Mouse (Mus musculus) neural tube, embryonic 15.5 days (tissue): ENCODE data around the gene Zbtb38. TPM values are rescaled to one million over a fixed set of nuclear protein-coding genes. Genes with fewer than 3 reads are reported as not detected.

Source experiments
- ATAC-seq: fragments of 200-750 bp; cut with Nextera tagmentation; 2 replicates; pipeline ENCODE4 v1.8.0; 2017; ENCODE audit warnings: mild to moderate bottlenecking, moderate TSS enrichment, moderate library complexity; ENCODE audit not compliant: low FRiP score
- H3K27ac ChIP-seq: fragments of 300-500 bp; sonication (generic); replicated peaks from 2 replicates; pipeline ENCODE4 v1.5.1; 2015; ENCODE audit warnings: mild to moderate bottlenecking, inconsistent platforms
- H3K27me3 ChIP-seq: fragments of 300-500 bp; sonication (generic); replicated peaks from 2 replicates; pipeline ENCODE4 v1.6.1; 2015; ENCODE audit warnings: inconsistent platforms
- H3K36me3 ChIP-seq: fragments of 300-500 bp; sonication (generic); 2 replicates; pipeline ENCODE4 v1.6.1; 2015; ENCODE audit warnings: inconsistent platforms
- H3K4me1 ChIP-seq: fragments of 300-500 bp; sonication (generic); 2 replicates; pipeline ENCODE4 v1.6.1; 2015; ENCODE audit warnings: inconsistent platforms
- H3K4me2 ChIP-seq: fragments of 300-500 bp; sonication (generic); 2 replicates; pipeline ENCODE4 v1.6.1; 2015; ENCODE audit warnings: inconsistent platforms, mild to moderate bottlenecking, moderate library complexity
- H3K4me3 ChIP-seq: fragments of 300-500 bp; sonication (generic); replicated peaks from 2 replicates; pipeline ENCODE4 v1.5.1; 2015; ENCODE audit warnings: mild to moderate bottlenecking, inconsistent platforms
- H3K9ac ChIP-seq: fragments of 300-500 bp; sonication (generic); replicated peaks from 2 replicates; pipeline ENCODE4 v1.6.1; 2015; ENCODE audit warnings: mild to moderate bottlenecking, inconsistent platforms
- H3K9me3 ChIP-seq: fragments of 300-500 bp; sonication (generic); replicated peaks from 2 replicates; pipeline ENCODE4 v1.6.1; 2016; ENCODE audit warnings: inconsistent platforms
- WGBS: fragments of 180-500 bp; shearing (Covaris S2); methylation state at CpG from one replicate; pipeline ENCODE4 v1.1.7; 2015; ENCODE audit warnings: mixed read lengths; 5-methylcytosine and 5-hydroxymethylcytosine counted together
- polyA plus RNA-seq: library from polyadenylated mRNA; unstranded; fragments of >200 nt; fragmentation: Nextera tagmentation; extraction: Ambion mirVana; gene quantifications from 2 replicates; pipeline ENCODE4 v1.2.1, GENCODE M21; 2015

Zbtb38 gene
- polyA plus RNA-seq, 1 experiment from 2014 or later = 52.3 TPM

DNA sequence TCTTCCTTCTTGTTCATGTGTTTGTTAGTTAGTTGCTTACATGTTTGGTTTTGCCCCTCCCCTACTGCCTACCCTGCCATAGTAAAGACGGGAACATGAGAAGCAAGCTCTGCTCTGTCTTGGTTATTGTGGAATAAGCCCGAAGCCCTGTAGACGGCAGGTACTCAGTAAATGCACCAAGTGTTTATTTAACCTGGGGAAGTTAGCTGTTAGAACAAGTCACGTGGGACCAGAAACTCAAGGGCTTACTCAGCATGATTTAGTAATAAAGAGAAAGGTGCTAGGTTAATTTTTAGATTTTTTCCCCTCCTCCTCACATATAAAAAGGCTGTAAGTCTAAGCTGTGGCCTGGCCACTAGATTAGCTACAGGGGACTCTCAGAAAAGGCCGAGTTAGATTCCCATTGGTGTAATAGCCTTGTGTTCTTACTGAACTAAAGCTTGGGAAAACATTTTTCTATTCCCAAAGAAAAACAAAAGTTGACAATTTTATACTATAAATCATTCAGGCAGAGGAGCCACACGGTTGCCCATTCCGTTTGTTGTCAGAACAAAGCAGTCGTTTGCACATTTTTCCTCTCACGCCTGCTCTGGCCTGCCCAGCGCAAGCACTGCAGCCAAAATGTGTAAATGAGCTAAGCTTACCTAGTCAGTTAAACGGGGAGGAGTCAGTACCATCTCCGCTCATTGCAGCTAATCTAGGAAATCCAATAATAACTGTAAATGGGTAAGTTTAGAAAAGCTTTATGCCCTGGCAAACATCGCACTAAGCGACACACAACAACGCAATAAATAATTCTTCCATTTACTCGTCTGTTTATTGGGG, 24.1 kb downstream of the Zbtb38 start:
- Histone ChIP-seq H3K4me1 (peaks cover 41% of the 10 kb centered on the region), H3K4me2 (peak overlapping the region; percentile 60), H3K27me3 (no peaks in the 10 kb centered on the region), H3K36me3 (no peaks in the 10 kb centered on the region), H3K27ac (peak overlapping the region; percentile 97), H3K9me3 (no peaks in the 10 kb centered on the region), H3K4me3 (peak overlapping the region; percentile 48), H3K9ac (peak overlapping the region; percentile 45)
- WGBS = 37% methylated on average over 16 of the region's 16 CpGs
- no peak for ATAC-seq

DNA sequence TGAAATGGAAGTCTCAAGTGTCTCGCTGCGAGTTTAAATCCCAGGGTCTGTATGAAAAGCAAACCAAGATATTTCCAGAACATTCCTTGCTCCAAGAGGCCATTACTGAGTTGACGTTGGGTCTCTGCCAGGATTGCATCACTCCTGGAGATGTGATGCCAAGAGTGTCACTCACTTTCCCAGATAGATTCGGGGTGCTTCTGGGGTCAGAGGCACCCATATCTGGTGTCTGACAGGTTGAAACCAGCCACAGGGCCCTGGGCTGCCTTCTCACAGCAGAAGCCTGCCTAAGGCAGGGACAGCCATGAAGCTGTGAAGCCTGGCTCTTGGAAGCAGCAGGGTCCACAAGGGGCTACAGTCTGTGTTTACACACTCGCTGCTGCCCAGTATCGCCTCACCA, 24.9 kb downstream of the Zbtb38 start:
- H3K27me3 ChIP-seq = no peaks in the 10 kb centered on the region
- H3K4me1 ChIP-seq = peaks cover 41% of the 10 kb centered on the region
- H3K27ac ChIP-seq = peak overlapping the region; percentile 97
- H3K4me3 ChIP-seq = no peak overlapping the region
- 84% methylated on average over 6 of the region's 6 CpGs for WGBS
- no peak for ATAC-seq
- peak overlapping the region; percentile 60 for H3K4me2 ChIP-seq
- no peaks in the 10 kb centered on the region for H3K9me3 ChIP-seq
- no peak overlapping the region for H3K9ac ChIP-seq
- no peaks in the 10 kb centered on the region for H3K36me3 ChIP-seq

DNA sequence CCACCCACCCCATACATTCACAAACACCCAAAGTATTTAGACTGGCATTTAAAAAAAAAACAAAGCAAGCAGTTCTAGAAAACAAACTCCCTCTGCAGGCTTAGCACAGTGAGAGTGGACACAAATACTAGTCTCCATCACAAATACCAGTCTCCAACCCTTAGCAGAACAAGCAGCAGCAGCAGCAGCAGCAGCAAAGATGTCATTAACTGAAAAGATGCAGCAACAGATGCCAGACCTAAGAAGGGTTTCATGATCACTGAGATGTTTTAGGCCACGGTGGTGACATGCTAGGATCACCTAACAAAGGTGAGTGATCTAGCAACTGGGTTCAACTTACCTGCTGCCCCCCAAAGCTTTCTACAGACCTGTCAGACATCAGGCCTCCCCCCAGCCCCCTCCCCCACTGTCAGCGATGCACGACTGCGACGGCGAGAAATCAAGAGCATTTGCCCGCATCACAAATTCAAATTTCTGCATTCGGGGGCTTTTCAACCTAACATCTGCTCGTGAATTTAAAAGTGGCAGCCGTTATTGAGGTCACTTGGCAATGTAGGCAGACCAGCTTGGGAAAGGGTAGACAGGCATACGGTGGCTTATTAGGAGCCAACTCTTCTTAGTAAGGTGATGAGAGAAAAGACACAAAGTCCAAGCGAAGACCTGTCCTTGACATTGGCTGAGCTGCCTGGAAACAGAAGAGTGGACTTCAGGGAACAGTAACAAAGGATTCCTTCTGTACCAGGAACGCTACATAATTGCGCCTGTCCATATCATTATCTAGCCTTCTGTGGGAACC, 26.1 kb downstream of the Zbtb38 start:
- H3K9me3 ChIP-seq = no peaks in the 10 kb centered on the region
- peak overlapping the region; percentile 97 for H3K27ac ChIP-seq
- peaks cover 41% of the 10 kb centered on the region for H3K4me1 ChIP-seq
- peak overlapping the region; percentile 3; the same call in 1 of the 2 replicates for H3K4me3 ChIP-seq
- no peak for ATAC-seq
- H3K27me3 ChIP-seq = no peaks in the 10 kb centered on the region
- peak overlapping the region; percentile 60 for H3K4me2 ChIP-seq
- H3K36me3 ChIP-seq = no peaks in the 10 kb centered on the region
- H3K9ac ChIP-seq = no peak overlapping the region; the same call in 1 of the 2 replicates
- 37% methylated on average over 14 of the region's 14 CpGs for WGBS

GRCm38 (mm10) chr9:96725582-96726320, 26.9 kb downstream of the Zbtb38 start:
- Histone ChIP-seq H3K27ac (peak overlapping the region; percentile 97), H3K4me1 (peaks cover 46% of the 10 kb centered on the region), H3K9ac (peak overlapping the region; percentile 41; the same call in 1 of the 2 replicates), H3K4me3 (no peak overlapping the region), H3K4me2 (peak overlapping the region; percentile 60), H3K27me3 (no peaks in the 10 kb centered on the region), H3K9me3 (no peaks in the 10 kb centered on the region), H3K36me3 (no peaks in the 10 kb centered on the region)
- ATAC-seq = no peak
- WGBS = 15% methylated on average over 9 of the region's 9 CpGs

GRCm38 (mm10) chr9:96723650-96724049, 29.0 kb downstream of the Zbtb38 start:
- no peaks in the 10 kb centered on the region for H3K36me3 ChIP-seq
- no peaks in the 10 kb centered on the region for H3K9me3 ChIP-seq
- no peak overlapping the region for H3K4me3 ChIP-seq
- H3K9ac ChIP-seq = no peak overlapping the region
- H3K4me1 ChIP-seq = peaks cover 58% of the 10 kb centered on the region
- no peak overlapping the region for H3K4me2 ChIP-seq
- no peak for ATAC-seq
- WGBS = 98% methylated on average over 6 of the region's 6 CpGs
- H3K27me3 ChIP-seq = no peaks in the 10 kb centered on the region
- no peak overlapping the region for H3K27ac ChIP-seq

- Histone ChIP-seq H3K4me3 (no peak overlapping the region), H3K27ac (no peak overlapping the region), H3K36me3 (no peaks in the 10 kb centered on the region), H3K9me3 (no peaks in the 10 kb centered on the region), H3K4me1 (peaks cover 47% of the 10 kb centered on the region), H3K4me2 (no peak overlapping the region), H3K9ac (no peak overlapping the region), H3K27me3 (no peaks in the 10 kb centered on the region)
- 86% methylated on average over 8 of the region's 8 CpGs for WGBS
- no peak for ATAC-seq
Observed at GRCm38 (mm10) chr9:96721163-96721799, 31.4 kb downstream of the Zbtb38 start.

DNA sequence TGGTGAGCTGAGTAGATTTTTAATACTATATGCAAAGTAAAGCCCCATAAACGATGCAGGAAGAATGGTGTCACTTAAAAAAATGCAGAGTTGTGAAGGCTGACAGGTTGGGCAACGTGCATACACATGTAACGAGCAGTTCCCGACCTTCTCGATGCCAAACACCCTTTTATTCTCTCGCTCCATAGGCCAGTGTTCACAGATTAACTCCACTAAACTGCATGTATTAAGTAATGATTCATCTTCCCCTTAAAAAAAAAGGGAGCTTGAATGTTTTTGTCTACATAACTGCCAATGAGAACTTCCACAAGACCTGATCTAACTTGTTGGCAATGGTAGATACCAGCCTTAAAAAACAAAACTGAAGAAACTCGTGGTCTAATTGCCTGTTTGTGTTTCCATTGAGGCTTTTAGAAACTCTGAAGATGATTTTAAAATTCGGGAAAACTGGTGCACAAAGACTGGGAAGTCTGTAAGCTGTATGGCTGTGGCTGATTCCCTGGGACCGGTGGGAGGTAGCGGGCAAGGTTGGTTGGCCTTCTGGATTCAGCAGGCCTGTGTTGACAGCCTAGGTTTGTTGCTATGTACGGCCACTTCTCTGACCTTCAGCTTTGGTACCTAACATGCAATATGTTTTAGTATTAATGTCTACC, 32.0 kb downstream of the Zbtb38 start:
- Histone ChIP-seq H3K27me3 (no peaks in the 10 kb centered on the region), H3K4me1 (peaks cover 44% of the 10 kb centered on the region), H3K4me2 (peak overlapping the region; percentile 79), H3K4me3 (no peak overlapping the region), H3K27ac (no peak overlapping the region; the same call in 1 of the 2 replicates), H3K36me3 (no peaks in the 10 kb centered on the region), H3K9ac (no peak overlapping the region), H3K9me3 (no peaks in the 10 kb centered on the region)
- ATAC-seq = no peak
- 72% methylated on average over 11 of the region's 11 CpGs for WGBS

- peak overlapping the region; percentile 87 for H3K9ac ChIP-seq
- H3K27ac ChIP-seq = peak overlapping the region; percentile 91
- peaks cover 33% of the 10 kb centered on the region for H3K4me1 ChIP-seq
- H3K9me3 ChIP-seq = no peaks in the 10 kb centered on the region
- ATAC-seq = peak; percentile 82
- H3K4me2 ChIP-seq = peak overlapping the region; percentile 79
- H3K36me3 ChIP-seq = no peaks in the 10 kb centered on the region
- WGBS = under 1% methylated on average over 82 of the region's 85 CpGs
- H3K4me3 ChIP-seq = peak overlapping the region; percentile 69
- no peaks in the 10 kb centered on the region for H3K27me3 ChIP-seq
Observed at GRCm38 (mm10) chr9:96719408-96720158, 33.0 kb downstream of the Zbtb38 start.

- Histone ChIP-seq H3K36me3 (no peaks in the 10 kb centered on the region), H3K4me1 (peaks cover 34% of the 10 kb centered on the region), H3K4me3 (peak overlapping the region; percentile 69), H3K9me3 (no peaks in the 10 kb centered on the region), H3K4me2 (peak overlapping the region; percentile 79), H3K27ac (peak overlapping the region; percentile 91), H3K9ac (peak overlapping the region; percentile 87), H3K27me3 (no peaks in the 10 kb centered on the region)
- ATAC-seq = no peak
- WGBS = 59% methylated on average over 10 of the region's 10 CpGs
Observed at GRCm38 (mm10) chr9:96718888-96719287, 33.7 kb downstream of the Zbtb38 start.

DNA sequence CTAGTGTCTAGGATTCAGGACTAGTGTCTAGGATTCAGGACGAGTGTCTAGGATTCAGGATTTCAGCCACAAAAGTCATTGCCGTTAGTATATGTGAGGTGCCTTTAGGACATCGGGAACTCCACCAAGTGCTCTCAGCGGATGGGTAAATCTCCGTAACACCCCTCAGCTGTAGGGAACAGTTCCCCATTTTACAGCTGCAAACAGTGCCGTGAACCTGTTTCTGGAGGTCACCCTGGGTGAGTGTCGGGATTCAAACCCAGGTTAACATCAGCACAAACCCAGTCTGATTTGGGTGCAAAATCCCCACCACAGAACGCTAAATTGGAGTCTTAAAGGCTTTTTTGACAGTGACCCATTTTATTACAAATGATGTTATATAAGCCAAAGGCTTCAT, 34.2 kb downstream of the Zbtb38 start:
- H3K4me2 ChIP-seq = peak overlapping the region; percentile 79
- no peak for ATAC-seq
- H3K27me3 ChIP-seq = no peaks in the 10 kb centered on the region
- no peak overlapping the region for H3K9ac ChIP-seq
- H3K9me3 ChIP-seq = no peaks in the 10 kb centered on the region
- H3K27ac ChIP-seq = no peak overlapping the region
- peaks cover 36% of the 10 kb centered on the region for H3K4me1 ChIP-seq
- WGBS = 89% methylated on average over 8 of the region's 8 CpGs
- no peaks in the 10 kb centered on the region for H3K36me3 ChIP-seq
- H3K4me3 ChIP-seq = peak overlapping the region; percentile 69; the same call in 1 of the 2 replicates
